Mouse (Mus musculus) neural tube, embryonic 12.5 days (tissue): ENCODE data around the gene Ly75. TPM values are rescaled to one million over a fixed set of nuclear protein-coding genes. Genes with fewer than 3 reads are reported as not detected.

Source experiments
- ATAC-seq: fragments of 200-750 bp; cut with Nextera tagmentation; 2 replicates; pipeline ENCODE4 v1.8.0; 2017; ENCODE audit warnings: low read depth, mild to moderate bottlenecking, moderate TSS enrichment, moderate library complexity; ENCODE audit not compliant: low FRiP score
- H3K27ac ChIP-seq: fragments of 300-500 bp; sonication (generic); 2 replicates; pipeline ENCODE4 v1.5.1; 2016
- H3K27me3 ChIP-seq: fragments of 300-500 bp; sonication (generic); replicated peaks from 2 replicates; pipeline ENCODE4 v1.6.1; 2016; ENCODE audit warnings: mild to moderate bottlenecking
- H3K36me3 ChIP-seq: fragments of 300-500 bp; sonication (generic); 2 replicates; pipeline ENCODE4 v1.6.1; 2016; ENCODE audit warnings: mild to moderate bottlenecking
- H3K4me1 ChIP-seq: fragments of 300-500 bp; sonication (generic); 2 replicates; pipeline ENCODE4 v1.6.1; 2016
- H3K4me2 ChIP-seq: fragments of 300-500 bp; sonication (generic); replicated peaks from 2 replicates; pipeline ENCODE4 v1.6.1; 2016; ENCODE audit warnings: mild to moderate bottlenecking
- H3K4me3 ChIP-seq: fragments of 300-500 bp; sonication (generic); 2 replicates; pipeline ENCODE4 v1.5.1; 2016
- H3K9ac ChIP-seq: fragments of 300-500 bp; sonication (generic); 2 replicates; pipeline ENCODE4 v1.6.1; 2016; ENCODE audit warnings: mild to moderate bottlenecking
- H3K9me3 ChIP-seq: fragments of 300-500 bp; sonication (generic); 2 replicates; pipeline ENCODE4 v1.6.1; 2016; ENCODE audit warnings: mild to moderate bottlenecking
- whole genome bisulfite sequencing: fragments of 180-500 bp; shearing (Covaris S2); methylation state at CpG from one replicate; pipeline ENCODE4 v1.1.7; 2016; 5-methylcytosine and 5-hydroxymethylcytosine counted together
- polyA plus RNA-seq: library from polyadenylated mRNA; unstranded; fragments of >200 nt; fragmentation: Nextera tagmentation; extraction: Ambion mirVana; gene quantifications from 2 replicates; pipeline ENCODE4 v1.2.1, GENCODE M21; 2016

Ly75 gene
- polyA plus RNA-seq, 1 experiment from 2014 or later = 1.6 TPM

- ATAC-seq = no peak
- Histone ChIP-seq H3K9me3 (no peaks in the 10 kb centered on the region), H3K36me3 (no peaks in the 10 kb centered on the region), H3K4me3 (no peak overlapping the region), H3K4me1 (no peaks in the 10 kb centered on the region), H3K9ac (no peak overlapping the region), H3K27ac (no peak overlapping the region), H3K4me2 (no peak overlapping the region), H3K27me3 (no peaks in the 10 kb centered on the region)
- 91% methylated on average over 2 of the region's 2 CpGs for WGBS
Observed at GRCm38 (mm10) chr2:60367204-60367603, 15.9 kb downstream of the Ly75 start.

- 78% methylated on average over 5 of the region's 5 CpGs for WGBS
- H3K9me3 ChIP-seq = no peaks in the 10 kb centered on the region
- H3K4me3 ChIP-seq = no peak overlapping the region
- no peak overlapping the region for H3K9ac ChIP-seq
- no peaks in the 10 kb centered on the region for H3K36me3 ChIP-seq
- no peak overlapping the region for H3K4me2 ChIP-seq
- no peak for ATAC-seq
- H3K27ac ChIP-seq = no peak overlapping the region
- H3K27me3 ChIP-seq = no peaks in the 10 kb centered on the region
- H3K4me1 ChIP-seq = no peaks in the 10 kb centered on the region
Observed at GRCm38 (mm10) chr2:60365820-60366610, 17.1 kb downstream of the Ly75 start.

GRCm38 (mm10) chr2:60365138-60365775 is 17.8 kb downstream of the Ly75 start:
- no peak overlapping the region for H3K4me3 ChIP-seq
- H3K9me3 ChIP-seq = no peaks in the 10 kb centered on the region
- H3K9ac ChIP-seq = no peak overlapping the region
- H3K27ac ChIP-seq = no peak overlapping the region
- 93% methylated on average over 7 of the region's 7 CpGs for WGBS
- H3K27me3 ChIP-seq = no peaks in the 10 kb centered on the region
- no peak for ATAC-seq
- no peaks in the 10 kb centered on the region for H3K36me3 ChIP-seq
- no peaks in the 10 kb centered on the region for H3K4me1 ChIP-seq
- no peak overlapping the region for H3K4me2 ChIP-seq

GRCm38 (mm10) chr2:60362146-60362545 is 21.0 kb downstream of the Ly75 start:
- Histone ChIP-seq H3K4me1 (no peaks in the 10 kb centered on the region), H3K9ac (no peak overlapping the region), H3K4me3 (no peak overlapping the region), H3K36me3 (no peaks in the 10 kb centered on the region), H3K9me3 (no peaks in the 10 kb centered on the region), H3K27ac (no peak overlapping the region), H3K27me3 (no peaks in the 10 kb centered on the region), H3K4me2 (no peak overlapping the region)
- no peak for ATAC-seq
- 87% methylated on average over 6 of the region's 6 CpGs for WGBS

- Histone ChIP-seq H3K9me3 (no peaks in the 10 kb centered on the region), H3K27me3 (no peaks in the 10 kb centered on the region), H3K9ac (no peak overlapping the region), H3K4me2 (no peak overlapping the region), H3K4me1 (peaks cover 4% of the 10 kb centered on the region; the same call in 1 of the 2 replicates), H3K4me3 (no peak overlapping the region), H3K36me3 (no peaks in the 10 kb centered on the region), H3K27ac (no peak overlapping the region)
- no peak for ATAC-seq
- 94% methylated on average over 3 of the region's 3 CpGs for WGBS
Observed at GRCm38 (mm10) chr2:60359796-60360195, 23.3 kb downstream of the Ly75 start.

- Histone ChIP-seq H3K9ac (no peak overlapping the region), H3K4me2 (peak overlapping the region; percentile 33; the same call in 1 of the 2 replicates), H3K27ac (no peak overlapping the region), H3K9me3 (no peaks in the 10 kb centered on the region), H3K36me3 (no peaks in the 10 kb centered on the region), H3K27me3 (no peaks in the 10 kb centered on the region; the same call in 1 of the 2 replicates), H3K4me1 (peaks cover 12% of the 10 kb centered on the region), H3K4me3 (no peak overlapping the region)
- no peak for ATAC-seq
- WGBS = 38% methylated on average over 3 of the region's 3 CpGs
Observed at GRCm38 (mm10) chr2:60355388-60355683, 27.8 kb downstream of the Ly75 start.

GRCm38 (mm10) chr2:60354541-60355387 is 28.3 kb downstream of the Ly75 start:
- H3K4me2 ChIP-seq = peak overlapping the region; percentile 33; the same call in 1 of the 2 replicates
- no peak overlapping the region for H3K27ac ChIP-seq
- H3K4me1 ChIP-seq = peaks cover 12% of the 10 kb centered on the region
- WGBS = 44% methylated on average over 18 of the region's 18 CpGs
- no peak overlapping the region for H3K9ac ChIP-seq
- H3K36me3 ChIP-seq = no peaks in the 10 kb centered on the region
- no peaks in the 10 kb centered on the region; the same call in 1 of the 2 replicates for H3K27me3 ChIP-seq
- no peaks in the 10 kb centered on the region for H3K9me3 ChIP-seq
- ATAC-seq = no peak; the same call in 1 of the 2 replicates
- no peak overlapping the region for H3K4me3 ChIP-seq

- Histone ChIP-seq H3K27ac (no peak overlapping the region), H3K4me1 (peaks cover 12% of the 10 kb centered on the region), H3K36me3 (no peaks in the 10 kb centered on the region), H3K4me2 (no peak overlapping the region), H3K4me3 (no peak overlapping the region), H3K27me3 (peaks cover 17% of the 10 kb centered on the region), H3K9ac (no peak overlapping the region), H3K9me3 (no peaks in the 10 kb centered on the region)
- ATAC-seq = no peak
- WGBS = 87% methylated on average over 5 of the region's 5 CpGs
Observed at GRCm38 (mm10) chr2:60352296-60352695, 30.8 kb downstream of the Ly75 start.

- 84% methylated on average over 8 of the region's 8 CpGs for WGBS
- Histone ChIP-seq H3K9me3 (no peaks in the 10 kb centered on the region), H3K4me2 (no peak overlapping the region), H3K9ac (no peak overlapping the region), H3K27ac (no peak overlapping the region), H3K4me3 (no peak overlapping the region), H3K36me3 (no peaks in the 10 kb centered on the region), H3K27me3 (peaks cover 17% of the 10 kb centered on the region), H3K4me1 (peaks cover 12% of the 10 kb centered on the region)
- ATAC-seq = no peak
Observed at GRCm38 (mm10) chr2:60351781-60352180, 31.3 kb downstream of the Ly75 start.

- WGBS = 93% methylated on average over 7 of the region's 7 CpGs
- ATAC-seq = no peak
Observed at GRCm38 (mm10) chr2:60347875-60348274, 35.2 kb downstream of the Ly75 start.

GRCm38 (mm10) chr2:60346531-60346930 is 36.6 kb downstream of the Ly75 start:
- Histone ChIP-seq H3K27ac (no peak overlapping the region), H3K9me3 (no peaks in the 10 kb centered on the region), H3K9ac (no peak overlapping the region), H3K36me3 (no peaks in the 10 kb centered on the region), H3K4me3 (no peak overlapping the region), H3K4me1 (peaks cover 5% of the 10 kb centered on the region; the same call in 1 of the 2 replicates), H3K4me2 (no peak overlapping the region), H3K27me3 (peaks cover 22% of the 10 kb centered on the region)
- ATAC-seq = no peak
- WGBS = 48% methylated on average over 8 of the region's 8 CpGs

More at GRCm38 (mm10) chr2:60347875-60348274, 35.2 kb downstream of the Ly75 start:
- H3K36me3 ChIP-seq = no peaks in the 10 kb centered on the region
- H3K4me1 ChIP-seq = peaks cover 5% of the 10 kb centered on the region; the same call in 1 of the 2 replicates
- no peak overlapping the region for H3K4me3 ChIP-seq
- no peak overlapping the region for H3K27ac ChIP-seq
- no peak overlapping the region for H3K4me2 ChIP-seq
- H3K27me3 ChIP-seq = peaks cover 17% of the 10 kb centered on the region
- no peak overlapping the region for H3K9ac ChIP-seq
- no peaks in the 10 kb centered on the region for H3K9me3 ChIP-seq

- Histone ChIP-seq H3K4me3 (no peak overlapping the region), H3K27me3 (peaks cover 22% of the 10 kb centered on the region), H3K9ac (no peak overlapping the region), H3K27ac (no peak overlapping the region), H3K9me3 (no peaks in the 10 kb centered on the region), H3K4me1 (peaks cover 5% of the 10 kb centered on the region; the same call in 1 of the 2 replicates), H3K36me3 (no peaks in the 10 kb centered on the region), H3K4me2 (no peak overlapping the region)
- ATAC-seq = no peak
- 67% methylated on average over 7 of the region's 7 CpGs for WGBS
Observed at GRCm38 (mm10) chr2:60345717-60346116, 37.4 kb downstream of the Ly75 start.
